ENCODE assay signal across 8 mouse cellular contexts in genomic region chr5:148554701-148555100, GRCm38 (mm10). TPM values are rescaled to one million over a fixed set of nuclear protein-coding genes. Genes with fewer than 3 reads are reported as not detected.
A peak's percentile ranks its signal among the peaks of the same experiment; 100 is the strongest.
DNase-seq lines count a peak whose midpoint lies in the region; ATAC-seq lines count a peak whose summit lies in the region.

No protein-coding gene starts in this region.

- H3K27me3 ChIP-seq in neural tube, embryonic 12.5 days (replicated peaks), result no peaks in the 10 kb centered on the region

- H3K4me1 ChIP-seq in neural tube, embryonic 12.5 days, result peaks cover 19% of the 10 kb centered on the region

- H3K27ac ChIP-seq in neural tube, embryonic 12.5 days, result no peak overlapping the region

- H3K4me3 ChIP-seq in neural tube, embryonic 12.5 days, result no peak overlapping the region

- H3K9me3 ChIP-seq in neural tube, embryonic 12.5 days, result no peaks in the 10 kb centered on the region

- ATAC-seq in inflammation-experienced regulatory T-cells, adult 6 months, result peak; percentile 20
- ATAC-seq in neural tube, embryonic 12.5 days (ENCODE audit: low FRiP score, low read depth), result no peak

- H3K4me2 ChIP-seq in neural tube, embryonic 12.5 days (replicated peaks), result peak overlapping the region; percentile 53

- H3K36me3 ChIP-seq in neural tube, embryonic 12.5 days, result no peaks in the 10 kb centered on the region

- peak; percentile 92 for DNase-seq in heart, adult 11 months
- DNase-seq in heart, postnatal 36 days, result no peak
- DNase-seq in ZHBTc4 (ENCODE audit: low read depth, low spot score), result peak; percentile 84
- no peak for DNase-seq in cerebellum, postnatal 36 days
- no peak for DNase-seq in ovary, adult 18-20 months (ENCODE audit: low spot score)
- DNase-seq in layer of hippocampus, postnatal 10 days (ENCODE audit: low spot score in 2 of 2), result no peak

- H3K9ac ChIP-seq in neural tube, embryonic 12.5 days, result 0 out of 2 replicates have a peak overlapping the region, but pooled peaks have one; percentile 29

- intact Hi-C loops in heart, postnatal 36 days (cut with DNase I), result loop anchor here (5.0 to 10.0 kb wide), 3 partner anchors 153 to 630 kb away; partner anchors contain the start of genes Hmgb1 and Uspl1

- 3% methylated on average over 16 of the region's 16 CpGs for WGBS in neural tube, embryonic 12.5 days

RNA-seq across cellular contexts. Expression of gene Ubl3, which starts 2.1 kb away (rescaled TPM):
- 10 to 100 TPM; 90.7 to 96.1 TPM for total RNA-seq in heart, postnatal 36 days (2021)
- polyA plus RNA-seq in inflammation-experienced regulatory T-cells, adult 6 months (2017; shearing (Covaris generic)), result 10 to 100 TPM; 84.6 to 85.6 (median 85.1) TPM
- polyA plus RNA-seq in neural tube, embryonic 12.5 days (2016; fragmentation: Nextera tagmentation; extraction: Ambion mirVana), result 106 TPM in 2 replicates
- total RNA-seq in layer of hippocampus, postnatal 10 days (2021), result 100 to 1,000 TPM; 126 to 140 TPM

Comparison
In these comparisons a context has a peak if more than half of its experiments do, and no peak if none do; other contexts are left out.
1. DNase-seq: peak in heart, adult 11 months (single experiment) and ZHBTc4 (single experiment); none in heart, postnatal 36 days (0 of 2), cerebellum, postnatal 36 days (0 of 2), ovary, adult 18-20 months (single experiment) and layer of hippocampus, postnatal 10 days (0 of 2).